Mouse (Mus musculus) liver, postnatal 0 days (tissue): Measurements from ENCODE around the gene Rasl10b.

Experiments used
- CTCF ChIP-seq: sonication (generic); IDR thresholded peaks from 2 replicates; pipeline ENCODE4 v1.5.1; 2016; ENCODE audit warnings: antibody characterized with exemption, low read depth
- EP300 ChIP-seq: IDR thresholded peaks from 2 replicates; pipeline ENCODE4 v1.6.1; 2016; ENCODE audit warnings: antibody characterized with exemption, low read depth, mild to moderate bottlenecking

GRCm38 (mm10) chr11:83442596-83443267, 33.8 kb downstream of the Rasl10b start:
- TF ChIP-seq CTCF (peak; percentile 82), EP300 (no peak)
